Mouse (Mus musculus) CD4-positive, CD25-positive, alpha-beta regulatory T cell, adult 4 months (primary cell): ENCODE measurements around the gene Cnbp. TPM values are rescaled to one million over a fixed set of nuclear protein-coding genes. Genes with fewer than 3 reads are reported as not detected.

Source experiments
- ATAC-seq: one replicate; pipeline ENCODE4 v1.8.0; 2017
- polyA plus RNA-seq, 2 experiments: library from polyadenylated mRNA; unstranded; fragments of 100-300 nt; shearing (Covaris generic); gene quantifications; one replicate each; pipeline ENCODE4 v1.2.1; 2017

Cnbp gene
- polyA plus RNA-seq, result 1,000 to 10,000 TPM in 1 of 2 experiments, 100 to 1,000 TPM in 1; 984 to 1,123 TPM

DNA sequence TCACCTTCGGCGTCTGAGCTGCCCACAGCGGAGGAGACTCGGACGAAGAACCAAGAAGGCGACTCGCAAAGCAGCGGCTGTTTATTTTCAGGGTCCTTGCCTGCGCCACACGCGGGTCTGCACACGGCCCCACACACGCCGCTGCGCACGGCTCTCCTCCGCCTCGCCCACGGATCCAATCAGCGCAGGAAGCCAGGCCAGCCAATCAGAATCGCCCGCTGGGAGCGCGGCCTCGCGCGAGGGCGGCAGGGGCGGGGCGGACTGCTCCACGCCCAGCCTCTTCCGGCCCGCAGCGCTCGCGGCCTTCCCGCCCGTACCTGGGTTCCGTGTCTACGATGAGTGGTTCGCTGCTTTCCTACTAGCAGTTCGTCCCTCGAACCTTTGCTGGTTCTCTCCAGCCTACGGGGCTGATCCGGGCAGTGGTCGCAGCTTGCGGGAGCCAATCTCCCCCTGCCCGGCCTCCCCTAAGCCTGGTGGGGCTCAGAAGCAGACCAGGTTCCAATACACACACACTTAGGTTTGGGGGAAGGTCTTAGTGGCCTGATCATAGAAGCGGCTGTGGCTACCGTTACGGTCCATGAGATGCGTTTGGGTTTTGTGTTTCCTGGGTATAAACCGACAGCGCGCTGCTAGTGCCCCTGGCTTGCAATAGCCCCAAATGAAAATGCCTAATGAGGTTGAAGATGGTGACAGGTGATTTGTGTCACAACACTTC is at the start of gene Cnbp:
TSS of gene Cnbp (minus strand) at position 207 of the 715 bp plus-strand sequence.
- peak; percentile 93 for ATAC-seq

- no peak for ATAC-seq
Measured at GRCm38 (mm10) chr6:87898028-87898427, 47.1 kb upstream of the Cnbp start.

DNA sequence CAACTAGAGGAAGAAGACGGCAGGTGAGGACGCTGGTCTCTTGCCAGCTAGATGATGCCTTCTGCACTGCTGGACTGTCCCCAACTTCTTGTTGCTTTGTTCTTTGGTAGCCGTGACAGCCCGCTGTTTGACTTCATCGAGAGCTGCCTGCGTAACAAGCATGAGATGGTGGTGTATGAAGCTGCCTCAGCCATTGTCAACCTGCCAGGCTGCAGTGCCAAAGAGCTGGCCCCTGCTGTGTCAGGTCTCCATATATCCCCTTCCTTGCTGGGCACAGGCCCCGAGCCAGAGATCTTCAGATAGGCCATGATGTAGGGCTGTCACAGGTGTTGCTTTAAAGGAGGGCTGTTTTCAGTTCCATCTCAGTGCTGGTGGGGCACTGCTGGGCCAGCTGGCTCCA is 43.0 kb upstream of the Cnbp start:
- no peak for ATAC-seq

DNA sequence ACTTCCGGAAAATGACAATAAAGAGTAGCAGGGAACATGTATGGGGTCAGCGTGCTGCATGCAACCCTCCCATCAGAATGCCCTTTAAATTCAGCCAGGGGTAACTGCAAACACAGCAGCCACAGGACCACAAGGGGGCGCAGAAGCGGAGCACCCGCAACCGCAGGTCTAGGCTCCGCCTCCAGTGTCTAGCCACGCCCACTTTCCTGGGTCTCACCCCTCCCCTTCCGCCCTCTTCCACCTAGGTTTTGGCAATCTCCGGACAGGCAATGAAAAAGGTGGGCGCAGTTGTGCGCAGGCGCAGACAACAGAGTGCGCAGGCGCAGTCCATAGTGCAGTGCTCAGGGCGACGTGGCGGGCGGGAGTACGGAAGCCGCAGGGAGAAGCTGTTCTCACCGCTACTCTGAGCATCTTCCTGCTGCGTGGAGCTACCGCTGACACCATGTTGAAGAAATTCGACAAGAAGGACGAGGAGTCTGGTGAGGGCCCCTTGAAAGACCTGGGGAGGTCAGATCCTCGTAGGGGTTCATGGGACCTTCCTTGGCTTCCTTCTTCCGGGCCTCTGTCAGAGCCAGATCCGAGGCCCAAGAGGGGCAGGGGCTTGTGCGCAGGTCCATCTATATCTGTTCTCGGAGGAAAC is 36.8 kb upstream of the Cnbp start, which contains the start of gene Copg1:
TSS of gene Copg1 (plus strand) at position 221 of the 640 bp plus-strand sequence.
- peak; percentile 97 for ATAC-seq

DNA sequence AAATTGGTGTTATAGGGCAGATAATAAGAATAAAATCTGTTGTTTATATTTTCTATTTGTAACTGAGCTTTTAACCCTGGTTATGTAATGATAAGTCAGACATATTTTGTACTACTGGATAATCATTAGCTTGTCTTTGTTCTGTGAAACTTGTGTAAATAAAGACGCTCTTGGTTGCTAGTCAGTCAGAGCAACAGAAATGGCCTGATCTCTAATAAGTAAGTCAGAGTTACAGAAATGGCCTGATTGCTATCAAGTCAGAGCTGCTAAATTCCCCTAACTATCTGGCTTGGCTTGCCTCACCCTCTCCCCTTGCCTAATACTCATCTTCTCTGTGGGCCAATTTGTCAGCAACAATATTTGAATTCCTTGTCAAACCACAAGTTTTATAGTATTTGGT is 35.8 kb upstream of the Cnbp start:
- ATAC-seq, result no peak

DNA sequence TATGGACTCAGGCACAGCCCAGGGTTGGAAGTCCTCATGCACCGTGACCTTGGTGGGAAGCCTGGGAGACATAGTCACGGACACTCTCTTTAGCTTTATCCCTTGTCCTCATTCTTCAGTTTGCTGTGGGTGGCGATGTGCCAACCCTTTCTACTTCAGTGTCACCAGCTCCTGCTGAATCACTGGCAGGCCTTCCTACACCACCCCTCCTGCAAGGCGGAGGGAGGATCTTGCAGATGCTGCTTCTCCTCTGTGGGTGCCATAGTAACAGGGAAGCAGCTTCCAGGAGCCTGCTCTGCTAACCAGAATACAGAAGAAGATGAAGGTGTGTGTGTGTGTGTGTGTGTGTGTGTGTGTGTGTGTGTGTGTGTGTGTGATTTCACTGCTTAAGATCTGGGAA is 31.9 kb upstream of the Cnbp start:
- no peak for ATAC-seq

- no peak for ATAC-seq
Measured at GRCm38 (mm10) chr6:87882221-87882620, 31.3 kb upstream of the Cnbp start.

GRCm38 (mm10) chr6:87879628-87880027 is 28.7 kb upstream of the Cnbp start:
- no peak for ATAC-seq

DNA sequence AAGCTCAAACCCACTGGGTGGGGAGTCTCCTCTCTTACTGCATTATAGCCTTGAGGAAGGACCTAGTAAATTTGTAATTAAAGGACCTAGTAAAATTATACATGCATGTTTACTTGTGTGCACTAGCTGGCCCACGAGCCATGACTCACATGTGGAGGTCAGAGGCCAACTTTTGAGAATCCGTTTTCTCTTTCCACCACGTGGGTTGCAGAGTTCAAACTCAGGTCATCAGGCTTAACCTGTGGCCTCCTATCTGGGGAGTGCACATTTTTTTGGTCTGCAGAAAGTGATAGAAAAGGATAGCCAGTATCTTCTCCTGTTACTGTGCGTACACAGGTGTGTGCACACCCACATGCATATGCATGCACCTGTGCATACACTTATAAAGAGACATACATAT is 28.1 kb upstream of the Cnbp start:
- ATAC-seq, result peak; percentile 71

DNA sequence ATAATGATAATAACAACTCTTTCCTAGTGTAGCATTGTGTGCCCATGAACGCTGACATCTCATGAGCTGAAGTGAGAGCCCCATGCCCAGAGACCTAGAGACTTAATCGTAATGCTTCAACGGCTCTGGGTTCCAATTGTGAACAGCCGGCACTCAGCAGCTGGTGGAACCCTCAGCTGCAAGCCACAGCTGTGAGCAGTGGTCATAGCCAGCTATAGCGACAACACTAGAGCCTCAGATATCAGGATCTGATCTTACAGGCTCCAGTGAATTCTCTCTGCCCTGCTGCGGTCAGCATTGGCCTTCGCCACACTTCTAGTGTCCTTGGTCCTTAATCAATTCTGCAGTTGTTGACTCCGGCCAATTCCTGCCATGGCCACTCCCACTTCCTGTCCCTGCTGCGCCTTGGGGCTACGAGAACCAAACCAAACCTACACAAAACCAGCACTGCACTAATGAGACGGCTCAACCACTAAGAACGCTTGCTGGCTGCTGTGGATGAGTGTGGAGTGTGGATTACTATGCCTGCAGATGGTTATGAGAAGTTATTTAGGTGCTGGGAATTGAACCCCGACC is 25.2 kb upstream of the Cnbp start:
- no peak for ATAC-seq

DNA sequence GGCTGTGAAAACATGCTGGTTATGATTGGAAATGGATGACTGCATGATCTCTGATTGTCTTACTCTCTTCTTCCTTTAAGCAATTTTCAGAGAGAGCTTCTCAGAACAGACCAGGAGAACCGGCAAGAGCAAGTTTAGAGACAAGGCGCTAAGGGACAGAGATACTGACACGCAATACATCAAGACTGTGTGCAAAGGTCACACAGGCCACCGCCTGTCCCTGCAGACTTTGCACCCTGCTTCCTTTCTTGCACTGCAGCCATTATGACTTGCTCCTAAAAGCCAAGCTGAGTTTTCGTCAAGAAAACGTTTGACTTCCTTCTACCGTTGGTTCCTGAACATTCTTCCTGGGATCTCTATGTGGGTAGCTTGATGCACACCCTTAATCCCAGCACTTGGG is 24.7 kb upstream of the Cnbp start:
- no peak for ATAC-seq

DNA sequence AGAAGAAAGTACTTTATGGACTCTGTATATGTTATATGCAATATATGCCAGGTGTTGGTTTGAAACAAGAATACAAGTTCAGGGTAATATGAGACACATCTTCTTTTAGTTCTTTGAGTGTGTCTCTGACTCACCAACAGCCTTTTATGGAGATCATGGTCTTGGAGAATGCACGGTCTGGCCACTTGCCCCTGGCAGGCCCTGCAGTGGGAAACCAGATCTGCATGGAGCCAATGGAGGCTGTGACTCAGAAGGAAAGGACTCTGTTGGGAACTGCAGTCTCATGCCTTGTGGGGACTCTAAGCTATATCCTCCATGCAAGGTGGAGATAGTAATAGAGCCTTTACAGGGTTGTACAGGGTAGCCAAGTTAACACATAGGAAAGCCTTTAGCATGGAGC is 24.2 kb upstream of the Cnbp start:
- ATAC-seq, result no peak

GRCm38 (mm10) chr6:87873963-87874362 is 23.1 kb upstream of the Cnbp start:
- no peak for ATAC-seq

DNA sequence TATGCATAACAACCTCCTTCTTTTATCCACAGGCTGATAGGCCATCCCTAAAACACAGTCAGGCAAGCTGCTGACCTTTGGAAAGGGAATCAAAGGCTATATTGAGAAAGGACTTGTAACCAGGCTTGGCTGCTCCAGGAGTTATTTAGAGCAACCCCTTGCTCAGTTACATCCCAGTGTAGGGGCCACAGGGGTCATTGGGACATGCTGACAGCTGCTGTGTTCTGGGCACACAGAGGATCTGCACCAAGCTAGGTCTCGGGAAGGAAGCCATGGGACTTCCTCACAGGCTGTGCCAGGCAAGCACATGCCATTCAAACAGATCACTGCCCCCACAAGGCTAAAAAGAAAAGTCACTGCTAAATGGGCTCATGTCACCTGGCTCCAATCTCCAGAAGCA is 22.2 kb upstream of the Cnbp start:
- ATAC-seq, result no peak

- ATAC-seq, result no peak
Measured at GRCm38 (mm10) chr6:87871240-87871639, 20.3 kb upstream of the Cnbp start.

GRCm38 (mm10) chr6:87870440-87870839 is 19.5 kb upstream of the Cnbp start:
- ATAC-seq, result no peak

DNA sequence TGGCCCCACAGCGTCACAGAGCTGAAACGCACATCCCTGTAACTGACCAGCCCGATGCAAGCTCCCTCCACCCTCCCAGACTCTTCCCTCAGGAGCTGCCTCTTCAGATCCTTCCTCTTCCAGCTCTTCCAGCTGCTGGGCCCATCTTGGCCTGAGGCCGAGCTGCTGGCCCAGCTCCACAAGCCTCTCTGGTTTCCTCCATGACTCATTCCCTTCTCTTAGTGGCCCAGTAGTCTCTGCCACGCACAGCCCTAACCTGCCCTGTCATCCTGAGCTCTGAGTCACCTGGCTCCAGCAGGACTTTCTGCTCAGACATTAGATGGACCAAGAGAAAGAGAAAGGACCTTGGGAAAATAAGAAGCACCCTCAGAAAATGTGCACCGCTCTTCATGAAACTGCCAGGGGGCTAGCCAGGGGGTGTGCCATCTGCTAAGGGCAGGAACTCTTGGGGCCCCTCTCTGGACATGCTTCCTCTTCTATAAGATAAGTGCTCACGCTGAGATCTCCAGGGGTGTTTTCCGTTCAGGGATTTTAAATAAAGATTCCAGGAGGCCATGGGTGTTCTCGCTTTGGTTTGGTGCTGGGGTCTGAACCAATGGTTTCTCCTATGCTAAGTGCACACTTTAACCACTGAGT is 18.1 kb upstream of the Cnbp start:
- ATAC-seq, result no peak

- ATAC-seq, result no peak
Measured at GRCm38 (mm10) chr6:87867256-87867655, 16.4 kb upstream of the Cnbp start.

GRCm38 (mm10) chr6:87866211-87866610 is 15.3 kb upstream of the Cnbp start:
- ATAC-seq, result no peak

DNA sequence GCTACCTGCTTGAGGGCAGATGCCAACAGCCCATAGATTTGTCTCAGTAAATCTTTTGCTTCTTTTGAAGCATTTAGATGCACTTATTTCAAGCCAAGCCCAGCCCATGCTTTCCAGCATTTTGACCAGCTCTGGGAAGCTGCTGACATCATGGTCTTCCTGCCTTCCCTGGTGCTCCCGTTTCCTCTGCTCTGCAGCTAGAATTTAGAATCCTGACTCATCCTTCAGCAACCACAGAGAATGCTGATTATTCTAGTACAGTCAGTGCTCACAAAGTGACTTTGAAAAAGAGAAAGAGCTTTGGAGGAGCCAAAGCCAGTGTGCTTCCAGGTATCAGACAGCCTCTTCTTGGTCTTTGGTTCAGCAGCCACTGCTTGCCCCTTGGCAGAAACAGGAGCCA is 6.2 kb upstream of the Cnbp start:
- no peak for ATAC-seq

DNA sequence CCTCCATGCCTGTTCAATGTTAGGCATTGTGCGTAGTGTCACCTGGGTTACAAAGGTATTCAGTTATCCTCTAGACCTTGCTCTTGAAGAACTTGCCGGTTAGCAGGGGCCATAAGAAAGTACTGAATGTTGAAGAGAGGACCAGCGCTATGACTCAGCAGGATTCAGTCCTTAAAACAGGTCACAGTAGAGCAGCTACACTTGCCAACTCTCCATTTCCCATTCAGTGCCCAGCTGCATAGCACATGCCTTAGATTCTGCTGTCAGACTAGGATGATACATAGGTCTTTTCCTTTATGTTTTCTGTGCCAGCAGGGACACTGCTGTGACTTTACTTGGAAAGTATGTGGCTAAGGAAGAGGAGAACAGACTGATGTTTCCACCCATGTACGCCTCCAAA is 2.5 kb upstream of the Cnbp start:
- ATAC-seq, result no peak

DNA sequence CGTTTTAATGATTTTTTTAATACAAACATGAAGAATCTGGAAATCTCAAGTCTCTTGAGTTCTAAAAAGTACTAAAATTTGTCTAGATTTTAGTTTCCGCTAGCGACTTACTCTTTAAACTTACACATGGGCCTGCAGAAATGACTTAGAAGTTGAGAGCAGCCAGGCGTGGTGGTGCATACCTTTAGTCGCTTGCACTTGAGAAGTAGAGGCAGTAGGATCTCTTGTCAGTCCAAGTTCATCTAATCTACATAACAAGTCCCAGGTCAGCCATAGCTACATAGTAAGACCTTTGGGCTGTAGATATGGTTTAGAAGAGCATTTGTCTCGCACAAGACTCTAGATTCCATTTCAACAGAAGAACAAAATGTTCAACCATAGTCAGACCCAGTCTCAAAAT is 965 bp upstream of the Cnbp start:
- no peak for ATAC-seq

- ATAC-seq, result peak; percentile 25
Measured at GRCm38 (mm10) chr6:87850155-87850899, 579 bp downstream of the Cnbp start.
